Mouse (Mus musculus): ENCODE results near the gene Neu4.
"Not testable (repeated sequence)": the region's sequence is repeated elsewhere in the genome, so short reads cannot be mapped to it uniquely, and the experiment has no call there.

The Neu4 gene

GRCm38 (mm10) chr1:94020151-94020550 is at the start of gene Neu4:
Gene Neu4, plus strand, starts transcription at chr1:94020451.
- no peak for DNase-seq (ENCODE audit: low spot score in 2 of 2)

GRCm38 (mm10) chr1:93970797-93971196 is 49.5 kb upstream of the Neu4 start:
- DNase-seq (ENCODE audit: low spot score in 2 of 2): not testable (repeated sequence)

DNA sequence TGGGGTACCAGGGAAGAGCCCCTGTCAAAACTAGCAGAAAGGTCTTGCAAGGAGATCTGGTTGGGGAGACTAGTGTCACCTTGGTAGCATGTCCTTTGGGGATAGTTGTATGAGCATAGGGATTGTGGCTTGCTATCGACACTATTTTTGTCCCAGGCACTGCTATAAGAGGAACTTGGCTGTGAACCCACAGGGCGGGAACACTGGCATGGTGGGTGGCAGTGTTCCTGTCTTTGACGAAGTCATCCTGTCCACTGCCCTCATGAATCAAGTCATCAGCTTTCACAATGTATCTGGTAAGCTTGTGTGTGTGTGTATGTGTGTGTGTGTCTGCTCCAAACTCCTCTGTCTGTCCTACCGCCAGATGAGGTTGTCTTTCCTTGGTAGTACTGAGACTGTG is 44.5 kb upstream of the Neu4 start:
- not testable (repeated sequence) for DNase-seq (ENCODE audit: low spot score in 2 of 2)

DNA sequence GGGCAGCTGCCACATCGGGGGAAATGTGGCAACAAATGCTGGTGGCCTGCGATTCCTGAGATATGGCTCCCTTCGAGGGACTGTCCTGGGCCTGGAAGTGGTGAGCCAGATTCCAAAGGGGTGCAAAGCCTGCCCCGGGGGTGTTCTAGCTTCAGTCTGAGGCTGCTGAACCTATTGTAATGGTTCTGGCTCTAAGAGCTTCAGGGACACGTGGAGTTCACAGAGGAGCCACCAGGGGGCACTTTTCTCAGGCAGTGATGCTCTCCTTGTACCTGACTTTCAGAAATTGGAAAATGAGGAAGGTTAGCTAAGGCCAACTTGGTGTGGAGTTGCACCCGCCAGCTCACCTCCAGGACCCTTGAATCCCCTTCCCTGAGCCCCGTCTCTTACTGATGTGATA is 42.0 kb upstream of the Neu4 start:
- not testable (repeated sequence) for DNase-seq (ENCODE audit: low spot score in 2 of 2)

DNA sequence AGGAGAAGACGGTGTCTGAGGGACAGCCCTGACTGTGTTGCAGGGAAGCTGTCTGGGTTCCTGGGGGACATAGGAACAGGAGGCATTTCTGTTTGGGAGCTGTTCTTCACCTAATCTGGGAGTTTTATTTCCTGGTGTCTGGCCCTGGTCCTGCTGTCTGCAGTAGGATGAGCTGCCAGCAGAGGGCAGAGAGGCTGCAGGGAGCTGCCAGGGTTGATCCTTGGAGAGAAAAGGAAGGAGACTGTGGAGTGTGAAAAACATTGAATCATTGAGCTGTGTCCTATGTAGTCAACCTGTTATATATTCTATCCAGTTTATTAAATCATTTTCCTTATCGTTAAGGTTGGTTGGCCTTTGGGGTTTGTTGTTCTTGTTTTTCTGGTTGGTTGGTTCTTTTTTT is 39.3 kb upstream of the Neu4 start:
- DNase-seq (ENCODE audit: low spot score in 2 of 2): not testable (repeated sequence)

- no peak for DNase-seq (ENCODE audit: low spot score in 2 of 2)
Measured at GRCm38 (mm10) chr1:93986167-93986566, 34.1 kb upstream of the Neu4 start.

DNA sequence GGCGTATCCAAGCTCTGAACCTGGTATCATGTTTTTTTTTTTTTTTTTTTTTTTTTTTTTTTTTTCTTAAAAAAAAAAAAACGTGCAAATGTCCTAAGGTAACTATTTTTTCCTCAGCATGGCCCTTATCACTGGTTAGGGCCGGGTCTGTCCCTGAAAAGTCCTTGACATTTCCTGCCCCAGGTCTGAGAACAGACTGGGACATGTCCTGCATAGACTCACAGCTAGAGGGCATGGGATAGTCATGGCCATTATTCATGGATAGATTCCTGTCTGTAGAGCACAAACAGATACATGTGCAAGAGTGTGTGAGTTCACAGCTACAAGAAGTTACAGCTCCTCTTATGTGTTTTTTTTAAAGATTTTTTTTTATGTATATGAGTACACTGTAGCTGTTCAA is 31.5 kb upstream of the Neu4 start:
- no peak for DNase-seq (ENCODE audit: low spot score in 2 of 2)

- not testable (repeated sequence) for DNase-seq (ENCODE audit: low spot score in 2 of 2)
Measured at GRCm38 (mm10) chr1:93990209-93990608, 30.0 kb upstream of the Neu4 start, which contains the start of gene Gal3st2c. Gene Gal3st2c, plus strand, starts transcription at chr1:93990509.

DNA sequence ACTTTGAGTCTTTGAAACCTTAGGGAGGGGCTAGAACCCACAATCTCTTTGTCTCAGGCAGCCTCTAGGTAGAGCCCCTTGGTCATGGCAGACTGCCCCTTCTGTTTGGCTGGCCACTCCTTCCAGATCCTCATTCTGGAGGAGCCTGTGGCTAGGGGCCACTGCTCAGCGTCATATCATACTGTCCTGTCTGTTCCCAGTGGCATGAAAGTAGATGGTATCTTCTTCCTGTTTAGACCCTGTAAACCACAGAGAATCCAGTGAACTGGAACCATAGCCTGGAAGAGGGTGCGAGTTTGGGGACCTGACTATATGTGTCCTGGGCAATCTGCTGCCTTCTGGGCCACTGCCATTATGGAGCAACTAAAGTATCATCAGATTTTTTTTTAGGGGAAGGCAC is 29.2 kb upstream of the Neu4 start:
- DNase-seq (ENCODE audit: low spot score in 2 of 2): not testable (repeated sequence)

DNA sequence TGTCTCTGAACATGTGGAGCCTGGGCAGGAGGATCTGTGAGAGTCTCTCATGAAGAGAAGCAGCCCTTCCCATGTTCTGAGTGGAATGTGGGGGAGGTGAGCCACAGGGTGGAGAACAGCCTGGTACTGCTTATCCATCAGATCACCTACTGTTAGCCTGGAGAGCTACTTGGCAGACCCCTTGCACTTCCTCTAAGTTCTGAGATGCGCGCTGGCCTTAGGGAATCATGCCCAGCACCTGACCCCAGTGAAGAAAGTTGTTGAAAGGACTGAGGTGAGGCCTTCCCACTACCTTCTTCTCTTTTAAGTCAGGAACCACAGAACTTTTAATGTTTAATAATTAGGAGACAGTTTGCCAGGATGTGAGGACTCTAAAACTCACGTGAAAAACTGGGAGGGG is 28.8 kb upstream of the Neu4 start:
- not testable (repeated sequence) for DNase-seq (ENCODE audit: low spot score in 2 of 2)

- no peak for DNase-seq (ENCODE audit: low spot score in 2 of 2)
Measured at GRCm38 (mm10) chr1:94001023-94001422, 19.2 kb upstream of the Neu4 start.

GRCm38 (mm10) chr1:94005954-94006506 is 14.2 kb upstream of the Neu4 start:
- DNase-seq (ENCODE audit: low spot score in 2 of 2): not testable (repeated sequence)

- peak; percentile 51 to 72 for DNase-seq (ENCODE audit: low spot score in 2 of 2)
Measured at GRCm38 (mm10) chr1:94008826-94009225, 11.4 kb upstream of the Neu4 start.

- no peak for DNase-seq (ENCODE audit: low spot score in 2 of 2)
Measured at GRCm38 (mm10) chr1:94011643-94012042, 8.6 kb upstream of the Neu4 start.

GRCm38 (mm10) chr1:94027506-94028108 is 7.4 kb downstream of the Neu4 start:
- no peak for DNase-seq (ENCODE audit: low spot score in 2 of 2)

DNA sequence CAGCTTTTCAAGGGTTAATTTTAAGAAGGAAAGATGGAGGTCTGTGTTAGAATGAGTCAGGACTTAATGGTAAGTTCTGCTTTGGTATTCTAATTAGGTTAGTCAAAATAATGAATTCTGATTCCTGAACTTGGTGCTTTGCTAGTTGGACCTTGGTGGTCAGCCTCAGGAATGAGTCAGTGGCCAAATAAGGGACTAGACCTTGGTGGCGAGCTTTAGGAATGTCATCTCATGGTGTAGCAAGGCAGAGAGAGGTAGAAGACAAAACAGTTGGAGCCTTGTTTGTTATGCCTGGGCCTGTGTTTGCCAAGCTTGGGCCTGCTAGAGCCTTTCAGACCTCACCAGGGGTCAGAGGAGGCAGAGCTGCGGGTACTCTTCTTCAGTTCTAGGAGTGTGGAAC is 8.5 kb downstream of the Neu4 start:
- no peak for DNase-seq (ENCODE audit: low spot score in 2 of 2)

DNA sequence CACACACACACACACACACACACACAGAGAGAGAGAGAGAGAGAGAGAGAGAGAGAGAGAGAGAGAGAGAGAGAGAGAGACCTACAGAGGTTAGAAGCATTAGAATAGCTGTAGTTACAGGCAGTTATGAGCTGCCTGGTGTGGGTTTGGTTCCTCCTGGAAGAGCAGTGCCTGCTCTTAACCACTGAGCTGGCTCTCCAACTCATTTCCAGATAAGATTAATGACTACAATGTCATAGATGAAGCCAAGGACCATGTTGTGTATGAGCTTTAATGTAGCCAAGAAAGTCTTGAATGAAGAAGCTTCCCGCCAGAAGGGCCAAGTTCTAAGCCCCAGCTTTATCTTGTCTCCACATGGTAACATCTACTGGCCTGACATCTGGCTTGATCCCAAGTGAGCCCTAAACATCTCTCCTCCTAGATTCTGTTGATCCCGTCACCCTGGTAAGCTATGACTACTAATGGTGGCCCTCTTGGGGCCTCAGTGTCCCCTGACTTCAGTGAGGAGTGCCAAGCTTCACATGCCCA is 12.9 kb downstream of the Neu4 start:
- DNase-seq (ENCODE audit: low spot score in 2 of 2): no peak

DNA sequence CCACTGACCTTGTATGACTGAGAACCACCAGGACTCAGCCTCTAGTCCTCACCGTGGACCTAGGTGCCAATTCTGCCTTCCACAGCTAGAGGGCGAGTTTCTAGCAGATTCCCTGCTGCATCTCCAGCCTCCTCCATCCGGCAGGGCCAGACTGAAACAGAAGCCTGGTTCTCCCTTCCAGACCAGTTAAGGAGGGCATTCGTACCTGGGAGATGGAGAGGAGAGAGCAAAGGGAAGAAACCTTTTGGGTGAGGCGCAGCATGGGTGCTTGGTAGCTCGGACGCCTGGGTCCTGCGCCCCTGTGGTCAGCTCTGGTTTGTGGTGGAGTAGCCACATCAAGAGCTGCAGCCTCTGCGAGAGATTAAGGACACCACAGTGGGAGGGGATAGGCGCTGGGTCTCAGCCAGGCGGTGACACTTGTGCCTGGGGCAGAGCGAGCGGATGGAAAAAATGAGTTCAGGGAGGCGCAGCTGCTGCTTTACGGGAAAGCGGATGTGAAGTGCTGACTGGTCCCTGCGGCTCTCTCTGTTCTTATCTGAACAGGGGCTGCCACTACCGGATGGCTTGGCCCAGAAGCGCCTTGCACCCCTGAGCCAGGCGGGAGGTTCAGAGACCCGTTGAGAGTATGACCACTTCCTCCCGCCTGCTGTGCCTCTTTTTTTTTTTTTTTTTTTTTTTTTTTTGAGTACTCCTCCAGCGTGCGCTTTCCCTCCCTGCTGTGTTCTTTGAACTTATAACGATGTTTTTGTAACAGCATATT is 14.9 kb downstream of the Neu4 start:
- peak; percentile 74 to 79 for DNase-seq (ENCODE audit: low spot score in 2 of 2)

DNA sequence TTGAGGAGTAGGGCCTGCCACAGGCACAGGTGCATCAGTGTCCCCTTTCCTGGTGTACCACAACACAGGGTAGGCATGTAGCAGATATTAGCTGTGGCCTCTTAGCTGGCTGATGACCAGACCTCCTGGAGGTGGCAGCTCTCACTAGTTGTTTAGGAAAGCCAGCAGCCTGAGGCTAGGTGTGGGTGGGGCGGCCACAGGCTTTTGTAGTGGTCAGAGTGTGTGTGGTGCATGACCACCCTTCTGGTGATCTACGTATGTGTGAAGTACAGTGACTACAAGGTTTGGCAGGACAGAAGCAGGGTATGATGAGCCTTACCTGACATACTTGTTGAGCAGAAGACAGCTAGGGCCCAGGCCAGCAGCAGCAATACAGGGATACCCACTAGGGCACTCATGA is 20.1 kb downstream of the Neu4 start:
- no peak for DNase-seq (ENCODE audit: low spot score in 2 of 2)

GRCm38 (mm10) chr1:94045559-94045958 is 25.3 kb downstream of the Neu4 start:
- DNase-seq (ENCODE audit: low spot score in 2 of 2): no peak

DNA sequence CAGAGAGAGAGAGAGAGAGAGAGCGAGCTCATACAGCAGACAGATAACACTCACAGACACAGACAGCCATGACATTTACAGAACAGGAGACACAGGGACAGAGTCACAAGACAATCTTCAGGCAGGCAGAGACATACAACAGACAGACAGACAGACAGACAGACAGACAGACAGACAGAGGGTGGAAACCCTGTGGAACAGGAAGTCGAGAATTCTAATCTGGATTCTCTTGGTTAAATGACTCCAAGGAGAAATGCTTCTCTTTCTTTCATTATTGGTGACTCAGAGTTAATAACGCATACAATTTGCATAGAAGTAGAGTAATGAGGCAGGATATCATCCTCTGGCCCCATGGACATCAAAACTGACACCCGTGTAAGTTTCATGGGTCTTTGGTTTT is 26.3 kb downstream of the Neu4 start:
- no peak for DNase-seq (ENCODE audit: low spot score in 2 of 2)

DNA sequence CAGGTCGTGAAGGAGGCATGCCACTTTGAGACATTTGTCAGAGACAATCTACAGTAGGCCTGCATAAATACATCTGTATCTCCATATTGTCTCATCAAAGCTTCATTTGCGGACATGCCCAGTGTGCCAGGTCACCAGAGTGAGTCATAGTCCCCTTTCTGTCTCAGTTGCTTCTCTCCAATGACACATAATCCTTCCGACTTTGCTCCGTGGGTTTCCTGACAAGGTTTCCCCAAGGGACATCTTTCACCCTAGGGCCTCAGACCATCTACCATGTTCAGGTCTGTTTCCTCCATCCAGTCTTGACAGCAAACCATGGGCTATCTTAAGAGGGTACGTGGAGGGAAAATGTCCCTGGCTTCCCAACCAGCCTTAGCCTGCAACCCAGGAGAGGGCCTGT is 30.9 kb downstream of the Neu4 start:
- DNase-seq (ENCODE audit: low spot score in 2 of 2): no peak

GRCm38 (mm10) chr1:94052373-94052772 is 32.1 kb downstream of the Neu4 start, which contains the start of gene Pdcd1:
Gene Pdcd1, minus strand, starts transcription at chr1:94052553.
- no peak for DNase-seq (ENCODE audit: low spot score in 2 of 2)

Measured in frontal cortex, postnatal 14 days (tissue).